Mouse (Mus musculus) monocyte, adult 2 months (primary cell): ENCODE results near the gene Hsph1.

Experiments used
- DNase-seq, 2 experiments: peaks; one replicate each; pipeline ENCODE4 v3.0.0; 2022; ENCODE audit warnings: low spot score in 2 of 2, low read depth in 1 of 2

The Hsph1 gene

DNA sequence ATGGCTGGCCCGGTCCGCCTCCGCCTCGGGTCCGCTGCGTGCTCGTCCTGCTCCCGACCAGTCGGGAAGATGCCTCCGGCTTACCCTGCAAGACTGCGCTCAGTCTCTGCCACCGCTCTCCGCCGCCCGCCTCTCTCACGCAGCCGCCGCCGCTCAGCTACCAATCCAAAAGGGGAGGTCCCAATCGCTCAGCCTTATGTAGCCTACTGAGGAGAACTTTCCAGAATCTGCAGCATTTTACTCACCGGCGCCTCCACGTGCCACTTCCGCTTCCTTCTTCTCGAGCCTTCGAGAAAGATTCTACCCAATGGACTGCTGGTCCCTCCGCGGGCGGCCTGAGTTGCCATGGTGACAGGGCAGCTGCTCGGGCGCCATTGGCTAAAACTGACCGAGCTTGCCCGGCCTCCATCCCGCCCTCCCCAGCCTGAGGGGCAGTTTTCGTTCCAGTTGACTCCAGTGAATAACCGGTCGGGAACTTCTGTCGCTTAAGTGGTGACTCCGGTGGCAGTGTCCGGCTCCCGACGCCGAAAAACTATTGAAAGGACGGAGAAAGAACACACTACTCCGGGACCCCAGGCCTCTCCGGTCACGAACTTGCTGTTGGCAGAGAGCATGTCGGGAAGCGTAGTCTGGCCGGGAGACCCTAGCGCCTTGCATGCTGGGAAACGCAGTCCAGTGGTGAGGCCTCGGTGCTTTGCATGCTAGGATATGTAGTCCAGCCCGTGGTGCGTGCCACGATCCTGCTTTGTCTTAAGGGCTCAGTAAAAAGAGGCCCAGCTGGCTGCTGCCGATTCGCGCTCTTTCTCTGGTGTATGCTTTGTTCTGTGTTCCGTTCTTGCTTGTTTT, at the start of gene Hsph1:
Hsph1 (minus strand) TSS at position 302 of the 846 bp plus-strand sequence.
- DNase-seq: peak; percentile 92 to 95

DNA sequence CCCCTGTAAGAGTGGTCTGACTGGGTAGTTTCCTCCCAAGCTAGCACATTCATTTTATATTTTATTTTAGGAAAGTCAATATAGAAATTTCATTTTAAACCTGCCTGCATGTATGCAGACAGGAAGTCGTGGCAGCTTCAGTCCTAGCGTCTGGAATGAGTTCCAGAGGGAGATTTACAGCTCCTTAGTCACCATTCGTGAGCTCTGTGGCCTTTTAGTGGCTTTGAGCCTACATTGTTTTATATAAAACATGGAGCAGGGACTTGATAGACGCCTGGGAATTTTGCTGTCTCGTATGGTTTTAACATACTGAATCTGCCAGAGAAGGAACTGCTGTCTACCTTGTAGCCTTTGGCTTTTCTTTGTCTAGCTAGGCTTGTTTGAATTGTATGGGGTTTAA, 44.8 kb upstream of the Hsph1 start:
- DNase-seq: no peak

DNA sequence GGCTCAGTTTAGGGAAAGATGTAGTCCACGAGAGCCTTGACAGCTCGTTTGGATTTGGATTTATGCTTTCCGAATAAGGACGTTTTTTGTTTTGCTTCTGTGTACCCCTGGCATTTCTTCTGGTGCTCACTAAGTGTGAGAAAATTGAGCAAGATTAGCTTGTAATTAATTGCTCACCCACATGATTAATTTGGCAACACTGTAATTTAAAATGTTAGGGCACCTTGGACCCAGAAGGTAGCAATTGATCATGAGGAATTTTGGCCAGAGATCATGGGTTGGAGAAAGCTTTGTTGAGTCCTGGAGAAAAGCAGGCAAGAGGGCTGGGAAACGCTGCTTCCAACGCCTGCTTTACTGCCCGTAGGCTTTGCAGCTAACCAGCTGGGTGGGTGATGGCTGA, 43.7 kb upstream of the Hsph1 start:
- no peak for DNase-seq

DNA sequence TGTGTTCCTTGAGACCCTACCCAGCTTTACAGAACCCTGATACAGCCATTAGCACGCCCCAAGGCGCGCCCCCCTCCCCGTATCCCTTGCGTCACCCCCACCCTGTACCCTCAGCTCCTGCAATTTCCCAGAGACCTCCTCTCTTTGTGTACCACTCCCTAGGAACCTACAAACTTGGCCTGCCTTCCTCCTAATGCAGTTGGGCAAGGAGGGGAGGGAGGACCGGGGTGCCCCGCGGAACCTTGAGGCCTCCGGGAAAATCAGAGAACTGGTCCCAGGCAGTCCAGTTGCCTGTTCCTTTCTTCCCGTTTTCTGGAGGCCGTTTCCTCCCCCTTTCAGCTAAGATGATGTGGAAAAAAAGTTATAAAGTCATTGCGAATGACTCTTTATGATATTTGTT, 43.2 kb upstream of the Hsph1 start:
- DNase-seq: no peak

DNA sequence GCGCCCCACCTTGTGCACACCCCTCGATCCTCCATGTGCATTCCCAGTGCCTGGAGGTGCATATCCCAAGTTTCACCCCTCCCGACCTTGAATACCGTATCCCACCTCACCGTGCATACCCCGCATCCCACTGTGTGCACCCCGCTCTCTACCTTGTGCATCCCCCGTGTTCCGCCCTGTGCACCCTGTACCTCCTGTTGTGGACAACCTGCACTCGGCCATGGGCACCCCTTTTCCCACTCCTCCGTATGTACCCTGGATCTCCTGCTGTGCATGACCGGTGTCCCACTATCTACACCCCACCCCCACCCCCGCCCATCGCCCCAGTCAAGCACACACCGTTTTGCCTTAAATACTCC, 42.8 kb upstream of the Hsph1 start:
- DNase-seq: no peak

DNA sequence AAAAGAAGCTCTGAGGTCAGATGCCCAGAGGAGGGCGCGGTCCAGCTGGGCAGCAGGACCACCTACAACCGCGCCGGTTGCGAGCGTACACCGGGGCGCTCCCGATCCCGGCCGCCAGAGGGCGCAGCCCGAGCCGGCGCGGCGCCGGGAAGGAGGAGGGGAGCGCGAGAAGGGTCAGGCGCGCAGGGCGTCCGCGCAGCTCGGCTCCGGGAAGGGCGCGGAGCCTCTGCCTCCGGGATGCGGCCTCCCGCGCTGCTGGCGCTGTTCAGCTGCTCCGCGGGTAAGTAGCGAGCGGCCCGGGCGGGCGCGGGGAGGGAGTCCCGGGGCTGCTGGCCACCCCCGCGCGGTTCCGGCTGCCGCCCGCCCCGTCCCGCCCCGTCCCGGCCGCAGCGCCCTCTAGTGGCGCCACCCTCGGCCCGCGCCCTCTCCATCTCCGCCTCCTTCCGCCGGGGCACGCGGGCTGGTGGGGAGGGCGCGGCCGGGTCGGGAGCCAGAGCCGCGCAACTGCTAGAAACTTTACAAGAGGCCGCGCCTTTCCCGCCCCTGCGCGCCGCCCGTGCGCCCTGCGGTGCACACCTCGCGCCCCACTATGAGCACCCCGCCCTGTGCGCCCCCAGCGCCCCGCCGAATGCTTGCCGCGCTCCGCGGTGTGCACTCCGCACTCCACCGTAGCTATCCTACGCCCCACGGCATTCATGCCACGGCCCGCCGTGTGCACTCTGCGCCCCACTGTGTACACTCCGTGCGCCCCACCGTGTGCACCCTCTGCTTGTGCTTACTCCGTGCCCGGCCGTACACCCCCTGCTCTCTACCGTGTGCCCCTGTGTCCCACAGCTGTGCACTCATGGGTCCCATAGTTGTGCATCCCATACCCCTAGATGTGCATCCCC, 42.2 kb upstream of the Hsph1 start, which contains the start of gene B3glct:
B3glct (plus strand) TSS at position 131 of the 890 bp plus-strand sequence.
- DNase-seq: peak; percentile 39 to 74

DNA sequence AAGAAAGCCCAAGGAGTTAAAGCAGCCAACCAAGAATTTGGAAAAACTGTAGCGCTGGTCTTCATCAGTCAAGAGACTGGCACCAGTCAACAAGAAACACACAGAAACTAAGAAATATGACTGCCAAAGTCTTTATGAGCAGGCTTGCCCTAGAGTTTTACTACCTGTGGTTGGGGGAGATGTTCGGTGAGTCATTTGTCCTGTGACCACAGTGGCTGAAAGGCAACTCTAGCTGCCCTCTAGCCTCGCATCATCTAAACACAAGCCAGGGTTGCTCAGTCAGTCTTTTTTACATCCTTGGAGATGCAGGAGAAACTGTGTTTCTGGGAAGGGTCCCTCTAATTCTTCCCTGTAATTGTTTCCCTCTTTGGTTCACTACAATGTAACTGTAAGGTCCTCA, 41.0 kb upstream of the Hsph1 start:
- no peak for DNase-seq

DNA sequence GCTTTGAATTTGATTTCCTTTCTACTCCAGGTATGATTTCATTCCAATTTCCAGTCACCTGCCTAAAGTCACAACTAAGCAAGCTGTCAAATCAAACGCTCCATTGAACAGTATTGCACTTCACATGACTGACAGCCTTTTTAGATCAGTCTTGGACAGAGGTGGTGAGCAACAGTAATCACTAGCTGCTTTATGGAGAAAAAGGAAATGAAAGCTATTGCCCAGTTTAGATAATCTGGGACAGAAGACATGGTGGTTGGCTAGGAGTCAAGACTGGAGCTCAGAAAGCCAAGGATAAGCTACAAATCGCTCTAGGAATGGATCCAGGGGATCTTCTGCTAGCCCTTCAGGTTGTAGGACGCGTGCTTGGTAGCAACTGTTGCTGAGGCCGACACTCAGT, 27.2 kb upstream of the Hsph1 start:
- no peak for DNase-seq

DNA sequence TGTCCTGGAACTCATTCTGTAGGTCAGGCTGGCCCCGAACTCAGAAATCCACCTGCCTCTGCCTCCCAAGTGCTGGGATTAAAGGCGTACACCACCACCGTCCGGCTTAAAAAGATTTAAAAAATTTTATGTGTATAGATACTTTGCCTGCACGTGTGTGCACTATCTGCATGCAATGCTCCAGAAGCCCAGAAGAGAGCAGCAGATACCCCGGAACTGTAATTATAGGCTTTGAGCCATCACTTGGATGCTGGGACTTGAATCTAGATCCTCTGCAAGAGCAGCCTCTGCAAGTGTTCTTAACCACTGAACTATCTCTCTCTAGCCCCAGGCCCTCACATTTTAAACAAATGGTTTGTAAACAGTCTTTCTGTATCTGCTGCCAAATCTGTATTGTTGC, 26.8 kb upstream of the Hsph1 start:
- DNase-seq: no peak

DNA sequence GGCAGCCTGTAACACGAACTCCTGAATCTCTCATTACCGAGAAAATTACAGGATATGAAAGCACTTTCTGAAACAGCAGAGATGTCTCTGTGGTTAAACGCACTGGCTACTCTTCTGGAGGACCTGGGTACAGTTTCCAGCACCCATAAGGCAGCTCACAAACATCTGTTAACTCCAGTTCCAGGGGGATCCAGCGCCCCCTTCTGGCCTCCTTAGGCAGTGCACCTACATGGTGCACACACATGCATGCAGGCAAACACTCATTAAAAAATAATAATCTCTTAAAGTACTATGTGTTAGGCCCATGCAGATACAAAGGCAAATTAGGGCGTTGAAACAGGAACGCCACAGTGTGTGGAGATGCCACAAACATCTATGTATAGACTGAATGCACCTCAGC, 25.3 kb upstream of the Hsph1 start:
- DNase-seq: no peak

DNA sequence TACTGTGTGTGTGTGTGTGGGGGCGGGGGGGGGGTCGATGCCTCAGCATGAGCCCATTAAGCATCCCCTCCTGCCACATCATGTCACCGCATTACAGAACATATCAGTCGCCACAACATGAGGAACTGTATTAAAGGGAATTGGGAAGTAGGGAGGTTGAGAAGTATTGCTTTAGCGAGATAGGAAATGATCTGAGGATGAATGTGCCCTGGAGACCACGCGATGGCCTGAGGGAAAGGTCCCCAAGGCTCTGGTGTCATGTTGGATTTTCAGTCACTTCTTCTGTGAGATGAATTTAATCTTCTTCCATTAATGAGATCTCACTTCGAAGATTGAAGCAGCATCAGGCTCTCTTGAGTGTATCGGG, 23.2 kb upstream of the Hsph1 start:
- no peak for DNase-seq

DNA sequence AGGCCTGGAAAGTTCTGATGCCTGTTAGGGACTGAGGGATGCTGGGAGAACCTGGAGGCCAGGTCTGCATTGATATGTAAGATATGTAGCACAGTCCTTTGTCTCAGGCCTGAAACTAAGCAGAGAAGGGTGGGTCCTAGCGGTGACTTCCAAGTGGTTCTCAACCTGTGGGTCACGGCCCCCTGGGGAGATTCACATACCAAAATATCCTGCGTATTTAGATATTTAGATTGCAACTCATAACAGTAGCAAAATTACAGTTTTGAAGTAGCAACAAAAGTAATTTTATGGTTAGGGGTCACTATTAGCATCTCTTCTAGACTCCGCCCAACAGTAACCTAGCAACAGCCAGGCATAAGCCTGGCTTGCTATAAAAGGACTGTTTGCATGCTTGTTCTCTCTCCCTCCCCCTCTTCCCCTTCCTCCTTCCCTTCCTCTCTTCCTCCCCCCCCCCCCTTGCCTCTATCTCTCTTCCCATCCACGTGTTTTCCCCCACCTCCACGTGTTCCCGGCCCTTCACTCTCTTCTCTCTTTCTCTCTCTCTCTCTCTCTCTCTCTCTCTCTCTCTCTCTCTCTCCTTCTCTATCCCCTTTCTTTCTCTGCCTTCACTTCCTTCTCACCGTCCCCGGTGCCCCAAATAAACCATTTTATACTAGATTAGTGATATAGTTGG, 22.7 kb upstream of the Hsph1 start:
- DNase-seq: no peak

DNA sequence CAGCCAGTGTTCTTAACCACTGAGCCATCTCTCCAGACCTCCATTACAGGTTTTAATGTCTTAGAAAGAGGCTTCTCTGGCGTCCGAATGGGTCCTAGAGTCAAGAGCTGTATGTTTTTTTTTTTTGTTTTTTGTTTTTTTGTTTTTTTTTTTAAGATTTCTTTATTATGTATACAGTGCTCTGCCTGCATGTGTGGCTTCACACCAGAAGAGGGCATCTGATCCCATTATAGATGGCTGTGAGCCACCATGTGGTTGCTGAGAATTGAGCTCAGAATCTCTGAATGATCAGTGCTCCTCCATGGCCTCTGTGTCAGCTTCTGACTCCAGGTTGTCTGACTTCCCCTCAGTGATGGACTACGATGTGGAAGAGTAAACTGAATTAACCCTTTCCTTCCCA, 21.8 kb upstream of the Hsph1 start:
- DNase-seq: no peak

DNA sequence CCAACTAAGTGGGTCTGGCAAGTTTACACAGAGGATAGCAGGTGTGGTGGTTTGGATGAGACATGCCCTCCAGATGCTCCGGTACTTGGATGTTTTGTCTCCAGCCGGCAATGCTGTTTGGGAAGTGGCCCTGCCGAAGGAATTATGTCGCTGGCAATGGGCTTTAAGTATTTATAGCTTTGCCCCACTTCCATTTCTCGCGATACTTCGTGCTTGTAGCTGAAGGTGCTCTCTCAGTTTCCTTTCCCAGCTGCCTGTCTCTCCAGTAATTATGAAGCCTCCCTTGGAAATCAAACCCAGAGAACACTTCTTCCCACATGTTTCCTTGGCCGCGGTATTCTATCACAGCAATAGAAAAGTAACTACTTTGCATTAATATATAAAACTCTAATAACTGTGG, 19.5 kb upstream of the Hsph1 start:
- no peak for DNase-seq

DNA sequence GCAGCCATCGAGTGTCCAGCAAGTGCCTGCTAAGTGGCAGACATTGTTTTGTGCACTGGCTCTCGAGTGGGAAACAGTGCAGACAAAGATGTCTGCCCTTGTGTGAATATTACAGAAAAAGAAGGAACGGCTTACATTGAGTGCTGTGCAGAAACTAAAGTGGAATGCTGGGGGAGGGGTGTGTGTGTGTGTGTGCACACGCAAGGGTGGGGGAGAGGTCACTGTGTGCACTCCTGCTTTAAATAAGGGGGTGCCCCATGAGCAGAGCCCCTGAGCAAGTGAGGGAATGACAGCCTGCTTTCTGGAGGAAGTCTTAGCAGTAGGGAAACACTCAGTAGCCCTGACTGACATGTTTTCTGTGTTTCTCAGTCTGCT, 14.0 kb upstream of the Hsph1 start:
- DNase-seq: no peak

DNA sequence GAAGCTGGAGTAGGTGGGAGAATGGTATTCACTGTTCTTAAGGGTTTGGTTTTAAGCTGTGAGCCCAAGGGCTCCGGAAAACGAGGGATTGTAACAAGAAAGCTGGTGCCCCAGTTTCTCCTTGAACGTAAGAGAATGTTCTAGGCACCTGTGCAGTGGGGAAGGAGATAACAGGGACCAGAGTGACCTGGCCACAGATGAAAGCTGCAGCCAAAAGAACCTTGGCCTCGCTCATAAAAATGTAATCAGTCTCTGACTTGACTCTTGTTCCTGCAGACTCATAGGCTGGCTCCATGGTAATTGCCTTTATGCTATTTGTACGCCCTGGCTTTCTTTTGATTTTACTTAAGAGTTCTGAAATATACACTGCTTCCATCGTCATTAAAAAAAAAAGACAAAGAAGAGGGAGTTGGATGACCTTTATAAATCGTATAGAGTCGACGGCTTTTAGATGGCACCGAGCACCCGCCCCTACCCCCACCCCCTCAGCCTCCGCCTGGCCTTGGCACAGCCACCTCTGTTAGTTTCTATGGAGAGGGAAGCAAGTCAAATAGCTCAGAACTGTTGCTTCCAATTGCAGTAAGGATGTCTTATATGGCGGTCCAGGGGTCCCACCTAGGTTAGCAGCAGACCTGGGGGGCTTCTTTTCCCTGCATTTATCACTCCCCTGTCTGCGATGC, 13.5 kb upstream of the Hsph1 start:
- DNase-seq: no peak

DNA sequence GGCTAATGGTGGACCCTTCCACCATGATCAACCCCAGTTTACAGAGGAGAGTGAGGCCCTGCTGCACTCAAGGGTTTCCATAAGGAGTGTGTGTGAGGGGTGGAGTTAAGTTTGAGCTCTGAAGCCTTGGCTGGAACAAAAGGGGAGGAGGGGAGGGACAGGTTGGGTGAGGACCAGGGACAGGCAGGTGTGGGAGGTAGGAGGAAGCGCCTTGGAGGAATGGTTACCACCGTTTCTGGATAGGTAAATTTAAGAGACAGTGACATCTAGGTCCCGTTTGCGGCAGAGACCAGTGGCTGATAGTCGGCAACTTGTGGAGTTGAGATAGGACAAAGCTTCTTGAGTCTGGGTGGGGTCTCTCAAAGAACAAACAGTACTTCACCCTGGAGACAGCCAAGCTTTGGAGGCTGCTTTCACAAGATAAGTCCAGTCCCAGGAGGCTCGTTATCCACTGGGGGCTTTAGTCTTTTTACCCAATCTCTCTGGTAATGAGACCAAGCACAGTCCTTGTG, 12.8 kb upstream of the Hsph1 start:
- no peak for DNase-seq

DNA sequence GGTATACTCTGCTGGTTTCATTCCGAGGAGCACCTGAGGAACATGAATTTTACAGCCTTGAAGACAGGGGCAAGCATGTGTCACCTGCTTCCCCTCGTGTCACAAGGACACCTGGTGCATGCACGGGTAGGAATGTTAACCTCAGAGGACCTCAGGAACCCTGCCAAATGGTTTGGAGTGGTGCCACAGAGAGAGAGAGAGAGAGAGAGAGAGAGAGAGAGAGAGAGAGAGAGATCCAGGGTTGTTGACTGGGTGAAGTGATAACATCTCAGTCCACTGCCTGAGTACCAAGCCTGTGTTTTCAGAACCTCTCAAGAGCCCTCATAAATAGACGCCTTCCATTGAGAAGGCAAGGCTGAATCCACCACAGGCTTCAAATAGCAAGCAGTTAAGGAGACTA, 12.0 kb upstream of the Hsph1 start:
- no peak for DNase-seq

DNA sequence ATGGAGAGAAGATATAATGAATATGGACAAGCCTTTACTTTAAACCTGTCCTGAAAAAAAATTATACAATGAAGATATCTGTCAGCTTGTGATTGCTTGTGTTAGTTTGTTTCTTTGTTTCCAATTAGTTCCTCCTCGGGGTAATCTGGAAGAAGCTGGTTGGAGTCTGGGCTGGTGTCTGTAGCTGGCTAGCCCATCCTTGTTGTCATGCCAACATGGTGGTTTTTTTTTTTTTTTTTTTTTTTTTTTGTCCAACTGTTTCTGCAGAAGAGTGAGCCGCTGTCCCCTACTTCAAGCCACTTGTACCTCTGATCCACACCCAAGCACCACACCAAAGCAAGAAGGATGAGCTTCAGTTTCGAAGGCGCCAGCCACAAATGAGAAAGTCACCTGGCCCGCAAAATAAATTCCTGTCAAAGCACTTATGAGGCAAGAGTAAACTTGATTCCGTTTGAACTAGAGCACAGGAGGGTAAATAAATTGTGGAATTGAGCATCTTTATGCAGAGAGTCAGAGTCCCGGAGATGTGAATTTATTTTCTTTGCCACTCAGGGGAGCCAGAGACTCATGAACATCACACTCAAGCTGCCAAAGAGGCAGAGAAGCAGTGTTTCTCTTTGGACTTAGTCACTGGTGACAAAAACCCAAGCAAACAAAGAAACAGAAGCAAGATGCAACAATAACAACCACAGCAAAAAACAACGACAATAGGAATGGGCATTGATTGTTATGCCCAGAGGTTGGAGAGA, 11.4 kb upstream of the Hsph1 start:
- DNase-seq: no peak

DNA sequence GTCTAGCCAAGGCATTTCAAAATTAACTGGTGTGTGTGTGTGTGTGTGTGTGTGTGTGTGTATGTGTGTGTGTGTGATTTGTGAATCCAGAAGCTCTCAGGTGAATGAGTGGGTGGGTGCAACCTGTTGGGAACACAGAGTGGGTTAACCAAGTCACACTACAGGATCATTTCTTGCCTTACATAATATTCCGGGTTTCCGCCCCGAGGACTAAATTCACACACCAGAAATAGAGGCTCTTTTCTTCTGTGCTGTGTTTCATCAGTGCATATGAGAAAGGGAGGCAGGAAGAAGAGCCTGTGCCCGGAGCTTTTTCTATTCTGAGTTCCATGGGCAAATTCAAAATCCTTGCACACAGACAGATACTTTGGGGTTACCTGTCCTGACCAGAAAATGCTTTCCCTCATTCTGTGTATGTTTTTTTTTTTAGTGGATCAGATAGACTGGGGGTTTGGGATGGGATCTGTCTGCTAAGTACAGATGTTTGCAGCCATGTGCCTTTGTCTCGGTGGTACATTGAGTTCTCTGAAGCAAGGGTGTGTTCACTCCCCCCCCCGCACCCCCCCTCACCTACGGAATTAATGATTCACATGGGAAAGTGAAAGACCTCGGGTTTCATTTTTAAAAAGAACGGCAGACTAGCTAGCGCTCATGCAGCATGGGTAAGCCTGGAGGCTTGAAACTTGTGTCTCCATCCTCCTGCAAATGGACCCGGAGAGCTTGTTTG, 6.8 kb upstream of the Hsph1 start:
- DNase-seq: no peak
